Mouse (Mus musculus): ENCODE data around the gene Mst1. TPM values are rescaled to one million over a fixed set of nuclear protein-coding genes. Genes with fewer than 3 reads are reported as not detected.
A peak's percentile ranks its signal among the peaks of the same experiment; 100 is the strongest.

Gene Mst1
- total and polyA plus RNA-seq, 2 experiments from 2014 or later = not detected

DNA sequence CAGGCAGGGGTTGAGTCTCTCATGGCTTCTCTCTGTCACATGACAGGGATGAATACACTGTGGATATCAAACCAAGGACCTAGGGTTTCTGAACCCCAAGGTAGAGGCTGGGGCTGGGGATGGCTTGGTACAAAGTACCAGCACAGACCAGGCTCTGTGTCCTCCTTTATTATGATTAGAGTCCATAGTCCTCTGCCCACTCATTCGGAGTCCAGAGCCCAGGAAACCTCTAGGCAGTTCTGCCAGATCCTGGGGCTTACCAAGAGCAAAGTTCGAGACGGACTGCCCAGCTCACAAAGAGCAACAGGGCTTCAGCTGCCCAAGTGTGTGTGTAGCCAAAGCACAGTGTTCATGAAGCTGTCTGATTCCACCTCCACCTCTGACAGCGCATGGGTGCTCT lies 5.0 kb downstream of the Mst1 start:
- no peak overlapping the region for H3K4me3 ChIP-seq (ENCODE audit: low read depth, low read length)
- no peak for ATAC-seq (ENCODE audit: low FRiP score)
- DNase-seq (ENCODE audit: low spot score) = no peak
- H3K27me3 ChIP-seq (ENCODE audit: insufficient read depth, low read length) = peaks cover 14% of the 10 kb centered on the region; the same call in 1 of the 2 replicates
- no peak overlapping the region for H3K9ac ChIP-seq (replicated peaks; ENCODE audit: low read length, poor library complexity, severe bottlenecking)
- no peak overlapping the region for H3K27ac ChIP-seq (ENCODE audit: low read depth, low read length)
- H3K4me2 ChIP-seq (ENCODE audit: low read depth, low read length, poor library complexity, severe bottlenecking) = no peak overlapping the region
- no peaks in the 10 kb centered on the region for H3K9me3 ChIP-seq (ENCODE audit: low read length)
- peaks cover 62% of the 10 kb centered on the region for H3K36me3 ChIP-seq (ENCODE audit: insufficient read depth, low read length)
- TF ChIP-seq CTCF (IDR thresholded peaks at IDR 0.05) = no peak
- H3K4me1 ChIP-seq (ENCODE audit: insufficient read depth, low read length) = no peaks in the 10 kb centered on the region
- WGBS = 96% methylated on average over 4 of the region's 4 CpGs

- H3K9ac ChIP-seq (replicated peaks; ENCODE audit: low read length, poor library complexity, severe bottlenecking) = no peak overlapping the region
- H3K27ac ChIP-seq (ENCODE audit: low read depth, low read length) = no peak overlapping the region
- no peaks in the 10 kb centered on the region for H3K9me3 ChIP-seq (ENCODE audit: low read length)
- H3K36me3 ChIP-seq (ENCODE audit: insufficient read depth, low read length) = peaks cover 69% of the 10 kb centered on the region
- no peak overlapping the region for H3K4me3 ChIP-seq (ENCODE audit: low read depth, low read length)
- WGBS = 97% methylated on average over 7 of the region's 7 CpGs
- no peak for DNase-seq (ENCODE audit: low spot score)
- H3K4me2 ChIP-seq (ENCODE audit: low read depth, low read length, poor library complexity, severe bottlenecking) = no peak overlapping the region
- TF ChIP-seq CTCF (IDR thresholded peaks at IDR 0.05) = no peak
- H3K27me3 ChIP-seq (ENCODE audit: insufficient read depth, low read length) = no peaks in the 10 kb centered on the region
- H3K4me1 ChIP-seq (ENCODE audit: insufficient read depth, low read length) = no peaks in the 10 kb centered on the region; the same call in 1 of the 2 replicates
- no peak for ATAC-seq (ENCODE audit: low FRiP score)
Observed at GRCm38 (mm10) chr9:108090611-108091120, 10.4 kb downstream of the Mst1 start.

- H3K4me3 ChIP-seq (ENCODE audit: low read depth, low read length) = peak overlapping the region; percentile 43
- no peaks in the 10 kb centered on the region; the same call in 1 of the 2 replicates for H3K4me1 ChIP-seq (ENCODE audit: insufficient read depth, low read length)
- 64% methylated on average over 10 of the region's 10 CpGs for WGBS
- H3K27me3 ChIP-seq (ENCODE audit: insufficient read depth, low read length) = no peaks in the 10 kb centered on the region
- peak overlapping the region; percentile 86 for H3K4me2 ChIP-seq (ENCODE audit: low read depth, low read length, poor library complexity, severe bottlenecking)
- no peak for TF ChIP-seq CTCF (IDR thresholded peaks at IDR 0.05)
- no peak for DNase-seq (ENCODE audit: low spot score)
- no peaks in the 10 kb centered on the region for H3K9me3 ChIP-seq (ENCODE audit: low read length)
- H3K36me3 ChIP-seq (ENCODE audit: insufficient read depth, low read length) = peaks cover 52% of the 10 kb centered on the region
- H3K9ac ChIP-seq (replicated peaks; ENCODE audit: low read length, poor library complexity, severe bottlenecking) = peak overlapping the region; percentile 68; the same call in 1 of the 2 replicates
- no peak for ATAC-seq (ENCODE audit: low FRiP score)
- peak overlapping the region; percentile 53; the same call in 1 of the 2 replicates for H3K27ac ChIP-seq (ENCODE audit: low read depth, low read length)
Observed at GRCm38 (mm10) chr9:108093586-108093985, 13.3 kb downstream of the Mst1 start.

- H3K36me3 ChIP-seq (ENCODE audit: insufficient read depth, low read length) = peaks cover 53% of the 10 kb centered on the region
- WGBS = under 1% methylated on average over 51 of the region's 52 CpGs
- peak within 1 kb of the TSS; percentile 86 for H3K4me2 ChIP-seq (ENCODE audit: low read depth, low read length, poor library complexity, severe bottlenecking)
- ATAC-seq (ENCODE audit: low FRiP score) = peak; percentile 83
- DNase-seq (ENCODE audit: low spot score) = peak; percentile 94
- TF ChIP-seq CTCF (IDR thresholded peaks at IDR 0.05) = peak; percentile 19; the same call in 1 of the 2 replicates
- H3K27me3 ChIP-seq (ENCODE audit: insufficient read depth, low read length) = no peaks in the 10 kb centered on the region
- H3K4me3 ChIP-seq (ENCODE audit: low read depth, low read length) = peak within 1 kb of the TSS; percentile 43
- peak within 1 kb of the TSS; percentile 68 for H3K9ac ChIP-seq (replicated peaks; ENCODE audit: low read length, poor library complexity, severe bottlenecking)
- H3K4me1 ChIP-seq (ENCODE audit: insufficient read depth, low read length) = no peaks in the 10 kb centered on the region; the same call in 1 of the 2 replicates
- peak within 1 kb of the TSS; percentile 53 for H3K27ac ChIP-seq (ENCODE audit: low read depth, low read length)
- H3K9me3 ChIP-seq (ENCODE audit: low read length) = no peaks in the 10 kb centered on the region
Observed at GRCm38 (mm10) chr9:108094184-108094941, 14.1 kb downstream of the Mst1 start, which contains the start of gene Apeh. TSS of gene Apeh (minus strand) at chr9:108094606.

DNA sequence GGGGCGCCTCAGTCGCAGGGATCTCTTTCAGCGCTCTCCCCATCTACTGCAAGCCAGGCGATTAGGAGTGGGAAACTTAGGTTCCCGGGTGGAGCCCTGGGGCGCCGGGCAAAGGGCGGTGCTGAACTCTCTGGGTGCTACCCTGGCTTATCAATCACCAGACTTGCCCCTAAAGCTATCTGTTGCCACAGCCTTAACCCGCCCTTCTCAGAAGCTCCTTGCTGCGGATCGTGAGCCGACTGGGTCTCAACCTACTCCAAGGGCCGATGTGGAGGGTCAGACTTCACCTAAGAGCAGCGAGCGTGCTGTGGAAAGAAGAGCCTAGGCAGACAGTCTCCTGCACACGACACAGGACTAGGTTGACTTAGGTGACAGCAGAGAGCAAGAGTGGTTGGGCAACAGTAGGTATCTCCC lies 14.8 kb downstream of the Mst1 start:
- Histone ChIP-seq H3K4me2 (ENCODE audit: low read depth, low read length, poor library complexity, severe bottlenecking) (peak overlapping the region; percentile 86), H3K9ac (replicated peaks; ENCODE audit: low read length, poor library complexity, severe bottlenecking) (peak overlapping the region; percentile 68), H3K27me3 (ENCODE audit: insufficient read depth, low read length) (no peaks in the 10 kb centered on the region), H3K4me1 (ENCODE audit: insufficient read depth, low read length) (no peaks in the 10 kb centered on the region; the same call in 1 of the 2 replicates), H3K4me3 (ENCODE audit: low read depth, low read length) (peak overlapping the region; percentile 43), H3K27ac (ENCODE audit: low read depth, low read length) (peak overlapping the region; percentile 53; the same call in 1 of the 2 replicates), H3K9me3 (ENCODE audit: low read length) (no peaks in the 10 kb centered on the region), H3K36me3 (ENCODE audit: insufficient read depth, low read length) (peaks cover 53% of the 10 kb centered on the region)
- DNase-seq (ENCODE audit: low spot score) (no peak), ATAC-seq (ENCODE audit: low FRiP score) (peak; percentile 13; the same call in 1 of the 2 replicates)
- WGBS = under 1% methylated on average over 16 of the region's 16 CpGs
- no peak for TF ChIP-seq CTCF (IDR thresholded peaks at IDR 0.05)

- Histone ChIP-seq H3K4me3 (ENCODE audit: low read depth, low read length) (peak overlapping the region; percentile 43), H3K9ac (replicated peaks; ENCODE audit: low read length, poor library complexity, severe bottlenecking) (no peak overlapping the region), H3K36me3 (ENCODE audit: insufficient read depth, low read length) (peaks cover 49% of the 10 kb centered on the region), H3K27me3 (ENCODE audit: insufficient read depth, low read length) (no peaks in the 10 kb centered on the region), H3K4me2 (ENCODE audit: low read depth, low read length, poor library complexity, severe bottlenecking) (peak overlapping the region; percentile 86), H3K27ac (ENCODE audit: low read depth, low read length) (no peak overlapping the region), H3K9me3 (ENCODE audit: low read length) (no peaks in the 10 kb centered on the region), H3K4me1 (ENCODE audit: insufficient read depth, low read length) (no peaks in the 10 kb centered on the region; the same call in 1 of the 2 replicates)
- ATAC-seq (ENCODE audit: low FRiP score) (no peak), DNase-seq (ENCODE audit: low spot score) (peak; percentile 77)
- WGBS = 11% methylated on average over 3 of the region's 3 CpGs
- peak; percentile 79 for TF ChIP-seq CTCF (IDR thresholded peaks at IDR 0.05)
Observed at GRCm38 (mm10) chr9:108095518-108095917, 15.3 kb downstream of the Mst1 start.
